Mouse (Mus musculus) layer of hippocampus, adult 9-10 months (tissue): ENCODE data around the gene Traf6.

Experiments
- DNase-seq: peaks from one replicate; pipeline ENCODE4 v3.0.0; 2022; ENCODE audit warnings: low spot score

The Traf6 gene

DNA sequence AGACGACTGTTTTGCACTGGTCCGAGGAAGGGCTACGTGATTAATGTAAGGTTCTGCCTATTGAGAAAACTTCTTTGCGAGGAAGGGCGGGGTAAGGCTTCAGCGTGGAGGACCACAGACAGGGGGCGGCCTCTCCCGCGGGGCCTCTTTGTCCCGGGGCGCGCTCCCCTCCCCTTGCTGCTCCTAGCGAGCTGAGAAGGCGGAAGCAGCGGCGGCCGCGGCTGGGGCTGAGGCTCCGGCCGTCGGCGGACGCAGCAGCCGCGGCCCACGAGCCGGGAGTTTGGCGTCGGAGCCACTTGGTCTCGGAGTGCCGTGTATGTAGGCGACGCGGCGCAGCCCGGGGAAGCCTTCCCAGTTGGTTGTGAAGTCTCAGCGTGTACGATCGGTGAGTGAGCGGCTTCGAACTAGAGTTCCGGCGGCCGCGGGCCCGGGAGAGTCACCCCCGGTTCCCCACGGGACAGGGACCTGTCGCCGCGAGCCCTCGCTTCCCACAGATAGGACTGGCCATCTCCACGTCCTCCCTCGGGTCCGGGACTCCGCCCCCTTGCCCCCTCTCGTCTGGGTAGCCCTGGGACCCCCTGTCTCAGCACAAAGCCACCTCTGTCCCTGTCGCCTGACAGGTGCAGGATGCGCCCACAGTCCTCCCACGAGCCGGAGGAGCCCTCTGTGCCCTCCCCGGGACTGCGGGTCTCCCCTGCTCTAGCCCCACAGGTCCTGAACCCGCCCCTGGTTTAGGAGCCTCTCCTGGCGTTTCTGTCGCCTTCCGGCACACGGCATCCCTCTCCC lies at the start of gene Traf6:
Traf6 (plus strand) TSS at position 194 of the 786 bp plus-strand sequence.
- peak; percentile 55 for DNase-seq

GRCm38 (mm10) chr2:101638979-101639839 lies 39.0 kb upstream of the Traf6 start:
- DNase-seq: no peak

- DNase-seq: no peak
These were observed 38.3 kb upstream of the Traf6 start for GRCm38 (mm10) chr2:101639840-101640350.

- DNase-seq: no peak
These were observed 32.4 kb upstream of the Traf6 start for GRCm38 (mm10) chr2:101645841-101646240.

- DNase-seq: no peak
These were observed 29.9 kb upstream of the Traf6 start for GRCm38 (mm10) chr2:101648361-101648760.

GRCm38 (mm10) chr2:101649114-101649671 lies 29.0 kb upstream of the Traf6 start, which contains the start of the genes Rag1 and B230118H07Rik:
Rag1 (minus strand) TSS chr2:101649501.
B230118H07Rik (minus strand) TSS chr2:101649532.
- no peak for DNase-seq

GRCm38 (mm10) chr2:101650446-101650845 lies 27.8 kb upstream of the Traf6 start:
- DNase-seq: no peak

DNA sequence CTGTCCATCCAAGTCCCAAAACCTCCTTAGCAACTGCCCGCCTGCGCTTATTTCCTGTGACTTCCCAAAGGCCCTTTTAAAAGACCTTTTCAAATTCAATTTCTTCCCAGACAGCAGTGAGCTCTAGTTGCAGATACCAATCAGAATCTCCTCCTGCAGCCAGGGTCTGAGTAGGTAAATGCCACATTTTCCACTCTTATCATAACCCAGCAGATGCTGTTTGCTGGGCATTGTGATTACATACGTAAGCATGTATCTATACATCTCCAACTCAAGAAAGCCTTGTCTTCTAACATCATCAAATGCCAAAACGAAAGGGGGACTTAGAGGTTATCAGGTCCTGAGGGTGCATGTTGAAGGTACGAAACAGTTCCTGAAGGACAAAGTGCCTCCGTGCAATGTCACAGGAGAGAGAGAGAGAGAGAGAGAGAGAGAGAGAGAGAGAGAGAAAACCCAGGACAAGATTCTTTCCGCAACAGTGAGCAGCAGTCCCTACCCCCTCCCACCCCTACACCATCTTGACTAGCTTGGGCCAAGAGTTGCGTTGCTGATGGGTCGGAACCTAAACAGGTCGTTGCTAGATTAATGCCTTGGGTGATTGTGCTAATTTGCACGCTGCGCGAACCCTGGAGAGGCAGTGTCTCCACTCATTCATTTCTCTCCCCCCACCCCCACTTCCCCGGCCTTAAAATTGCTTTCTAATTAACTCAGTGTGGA lies 25.9 kb upstream of the Traf6 start:
- DNase-seq: no peak

- DNase-seq: peak; percentile 78
These were observed 25.2 kb upstream of the Traf6 start for GRCm38 (mm10) chr2:101652921-101653597.

DNA sequence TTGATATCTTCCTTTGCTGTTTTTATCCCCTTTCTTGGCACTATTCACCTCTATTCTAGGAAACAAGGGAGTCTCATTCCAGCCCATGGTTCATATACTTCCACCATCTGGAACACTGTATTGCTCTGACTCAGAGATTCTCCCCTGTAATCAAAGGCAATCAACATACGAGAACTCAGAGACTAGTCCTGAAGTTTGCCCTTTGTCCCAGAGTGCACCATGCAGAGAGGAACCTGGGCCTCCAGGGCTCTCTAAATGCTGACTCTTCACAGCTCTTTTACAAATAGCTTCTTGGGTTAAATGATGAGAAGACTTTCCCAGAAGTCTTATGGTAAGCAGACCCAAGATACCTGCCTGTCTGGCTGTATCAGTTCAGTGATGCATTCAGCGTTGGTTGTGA lies 17.7 kb upstream of the Traf6 start:
- DNase-seq: no peak

DNA sequence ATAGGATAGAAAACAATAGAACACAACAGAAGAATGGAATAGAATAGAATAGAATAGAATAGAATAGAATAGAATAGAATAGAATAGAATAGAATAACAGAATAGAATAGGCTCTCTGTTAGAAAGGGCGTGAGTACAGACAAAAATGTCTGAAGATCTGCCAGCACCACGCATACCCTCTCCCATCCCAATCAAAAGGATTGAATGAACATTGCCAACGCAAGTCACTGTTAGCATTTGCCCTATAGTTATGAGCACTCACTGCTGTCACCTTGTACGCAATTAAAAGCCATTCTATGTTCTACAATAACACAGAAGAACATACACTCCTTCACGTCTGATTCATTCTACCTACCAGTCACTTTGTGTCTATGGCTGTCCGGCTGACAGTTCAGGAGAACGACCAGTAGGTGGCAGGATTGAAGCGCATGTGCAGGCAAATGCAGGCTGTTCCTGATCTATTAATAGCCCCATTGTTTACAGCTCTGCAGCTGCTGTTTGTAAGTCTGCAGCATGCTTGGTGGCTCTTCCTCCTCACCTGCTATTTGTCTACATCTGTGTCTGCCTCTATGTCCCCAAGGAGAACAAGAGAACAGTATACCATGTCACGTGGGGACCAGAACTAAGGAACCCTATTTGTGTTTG lies 13.0 kb upstream of the Traf6 start:
- peak; percentile 89 for DNase-seq

GRCm38 (mm10) chr2:101665703-101666092 lies 12.5 kb upstream of the Traf6 start:
- DNase-seq: no peak

- no peak for DNase-seq
These were observed 9.5 kb upstream of the Traf6 start for GRCm38 (mm10) chr2:101668751-101669150.

- DNase-seq: no peak
These were observed 4.7 kb upstream of the Traf6 start for GRCm38 (mm10) chr2:101673547-101673946.

GRCm38 (mm10) chr2:101679164-101679784 lies 1.0 kb downstream of the Traf6 start:
- no peak for DNase-seq

GRCm38 (mm10) chr2:101684421-101684820 lies 6.2 kb downstream of the Traf6 start:
- no peak for DNase-seq

GRCm38 (mm10) chr2:101688011-101688410 lies 9.8 kb downstream of the Traf6 start:
- DNase-seq: no peak

DNA sequence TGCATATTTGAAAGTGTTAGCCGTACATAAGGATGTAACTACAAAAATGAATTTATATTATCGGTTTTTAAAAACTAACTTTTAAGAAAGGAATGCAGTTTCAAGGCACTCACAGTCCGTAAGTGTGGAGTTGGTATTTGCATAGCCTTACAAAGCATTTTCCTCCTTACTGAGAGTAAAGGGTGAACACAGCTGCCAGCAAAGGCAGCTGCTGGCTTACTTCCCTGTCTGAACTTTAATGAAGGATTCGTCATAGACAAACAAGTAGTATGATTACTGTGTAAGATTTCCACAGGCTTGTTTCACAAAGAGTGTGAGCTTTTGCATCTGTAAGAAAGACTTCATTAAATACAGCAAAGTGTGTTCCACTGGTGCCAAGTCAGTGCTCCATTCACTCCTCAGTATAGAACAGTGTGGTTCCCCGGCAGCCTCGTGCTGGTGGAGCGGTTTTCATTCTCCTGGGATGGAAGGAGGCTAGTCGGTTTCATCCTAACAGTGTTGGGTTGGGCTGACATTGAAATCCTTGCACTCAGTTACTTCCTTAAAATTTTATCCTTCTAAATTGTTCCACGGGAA lies 12.1 kb downstream of the Traf6 start:
- DNase-seq: no peak

- DNase-seq: no peak
These were observed 14.8 kb downstream of the Traf6 start for GRCm38 (mm10) chr2:101693043-101693442.
